Mouse (Mus musculus): ENCODE measurements around the gene Msi2.

DNA sequence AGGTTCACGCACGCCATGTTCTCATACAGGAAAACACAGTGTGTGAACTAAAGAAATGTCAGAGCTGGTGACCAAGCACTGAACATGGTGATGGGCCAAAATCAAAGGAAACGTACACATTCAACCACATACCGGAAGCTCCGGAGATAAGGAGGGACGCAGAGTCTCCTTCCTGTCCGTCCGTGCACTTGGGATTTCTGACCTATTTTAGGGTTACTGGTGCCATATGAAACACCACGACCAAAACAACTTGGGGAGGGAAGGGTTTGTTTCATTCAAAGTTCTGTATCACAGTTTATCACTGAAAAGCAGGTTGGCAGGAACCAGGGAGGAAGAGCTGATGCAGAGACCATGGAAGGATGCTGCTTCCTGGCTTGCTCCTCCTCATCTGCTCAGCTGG, 44.2 kb downstream of the Msi2 start:
- no peak for TF ChIP-seq NANOG (IDR thresholded peaks at IDR 0.05; ENCODE audit: borderline replicate concordance, low read length)
- no peak for TF ChIP-seq CTCF (conservative IDR thresholded peaks at IDR 0.05; ENCODE audit: low read length)
- TF ChIP-seq POU5F1 (IDR thresholded peaks at IDR 0.05; ENCODE audit: borderline replicate concordance, low read length): no peak

Measured in E14TG2a.4 (cell line).